Mouse (Mus musculus): ENCODE results near the gene Slc51b. TPM values are rescaled to one million over a fixed set of nuclear protein-coding genes. Genes with fewer than 3 reads are reported as not detected.

Slc51b gene
- polyA plus RNA-seq, 1 experiment from 2014 or later: not detected

DNA sequence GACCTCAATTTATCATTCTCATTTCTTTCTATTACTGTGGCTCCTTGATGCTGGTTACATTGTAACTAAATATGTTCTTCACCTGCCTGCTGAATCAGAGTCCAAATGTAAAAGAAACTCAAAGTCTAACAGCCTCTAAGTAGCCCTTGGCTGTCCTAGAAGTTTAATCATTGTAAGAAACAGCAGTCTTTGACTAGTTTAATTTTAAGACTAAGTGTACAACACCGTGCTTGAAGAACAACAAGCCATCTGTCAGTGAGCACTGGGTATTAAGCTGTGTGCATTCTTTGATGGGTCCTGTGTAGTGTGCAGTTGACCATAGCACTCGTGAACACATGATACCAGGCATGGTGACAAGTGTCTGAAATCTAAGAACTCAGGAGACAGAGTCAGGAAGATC lies 4.8 kb upstream of the Slc51b start:
- H3K27ac ChIP-seq (replicated peaks; ENCODE audit: low read depth, low read length): no peak overlapping the region
- H3K4me3 ChIP-seq (ENCODE audit: low read depth, low read length): no peak overlapping the region
- DNase-seq (ENCODE audit: low spot score): no peak
- no peaks in the 10 kb centered on the region for H3K27me3 ChIP-seq (replicated peaks; ENCODE audit: control insufficient read depth, insufficient read depth, low read length)
- no peak overlapping the region for H3K4me2 ChIP-seq (ENCODE audit: low read depth, low read length)
- H3K36me3 ChIP-seq (ENCODE audit: control insufficient read depth, insufficient read depth, low read length): no peaks in the 10 kb centered on the region
- no peak for ATAC-seq (ENCODE audit: low read depth)
- no peaks in the 10 kb centered on the region for H3K9me3 ChIP-seq (ENCODE audit: control insufficient read depth, low read length)
- no peaks in the 10 kb centered on the region for H3K4me1 ChIP-seq (ENCODE audit: control insufficient read depth, insufficient read depth, low read length)
- H3K9ac ChIP-seq (ENCODE audit: low read depth, low read length): no peak overlapping the region
- 70% methylated on average over 2 of the region's 2 CpGs for WGBS

DNA sequence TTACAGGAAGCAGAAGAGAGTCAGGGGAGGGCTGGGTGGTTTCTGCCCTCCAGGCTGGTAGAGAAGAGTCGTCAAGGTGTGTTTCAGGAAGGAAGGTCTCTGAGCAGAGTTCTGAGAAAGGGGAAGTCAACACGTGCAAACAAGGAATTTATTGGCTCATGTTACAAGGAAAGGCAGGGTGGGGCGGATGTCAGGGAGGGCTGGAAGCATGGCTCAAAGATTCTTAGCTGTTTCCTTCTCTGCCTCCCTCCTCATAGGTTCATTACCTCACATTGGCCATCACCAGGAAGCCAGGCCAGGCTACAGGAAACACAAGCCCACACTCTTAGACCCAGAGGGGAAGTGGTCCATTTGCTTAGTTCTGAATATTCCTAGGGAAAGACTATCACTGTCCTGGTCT lies 1.6 kb upstream of the Slc51b start:
- Histone ChIP-seq H3K9me3 (ENCODE audit: control insufficient read depth, low read length) (no peaks in the 10 kb centered on the region), H3K27me3 (replicated peaks; ENCODE audit: control insufficient read depth, insufficient read depth, low read length) (no peaks in the 10 kb centered on the region), H3K9ac (ENCODE audit: low read depth, low read length) (no peak overlapping the region), H3K27ac (replicated peaks; ENCODE audit: low read depth, low read length) (no peak overlapping the region), H3K36me3 (ENCODE audit: control insufficient read depth, insufficient read depth, low read length) (no peaks in the 10 kb centered on the region), H3K4me2 (ENCODE audit: low read depth, low read length) (no peak overlapping the region), H3K4me3 (ENCODE audit: low read depth, low read length) (no peak overlapping the region), H3K4me1 (ENCODE audit: control insufficient read depth, insufficient read depth, low read length) (no peaks in the 10 kb centered on the region)
- DNase-seq (ENCODE audit: low spot score) (no peak), ATAC-seq (ENCODE audit: low read depth) (no peak)
- WGBS: 28% methylated on average over 3 of the region's 3 CpGs

DNA sequence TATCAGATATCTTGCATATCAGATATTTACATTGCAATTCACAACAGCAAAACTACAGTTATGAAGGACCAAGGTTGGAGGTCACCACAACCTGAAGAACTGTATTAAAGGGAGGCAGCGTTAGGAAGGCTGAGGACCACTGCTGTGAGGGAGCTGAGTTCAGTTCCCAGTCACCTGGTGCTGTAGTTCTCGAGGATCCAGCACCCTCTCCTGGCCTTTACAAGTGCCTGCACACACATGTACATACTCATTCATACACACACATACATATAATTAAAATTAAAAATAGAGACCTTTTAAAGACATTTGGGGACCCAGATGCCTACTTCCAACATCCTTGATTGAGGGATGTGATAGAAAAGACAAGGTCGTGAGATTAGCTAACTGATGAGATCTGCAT lies 3.1 kb downstream of the Slc51b start:
- H3K9ac ChIP-seq (ENCODE audit: low read depth, low read length): no peak overlapping the region
- no peaks in the 10 kb centered on the region for H3K36me3 ChIP-seq (ENCODE audit: control insufficient read depth, insufficient read depth, low read length)
- DNase-seq (ENCODE audit: low spot score) (no peak), ATAC-seq (ENCODE audit: low read depth) (no peak)
- no peaks in the 10 kb centered on the region for H3K27me3 ChIP-seq (replicated peaks; ENCODE audit: control insufficient read depth, insufficient read depth, low read length)
- no peak overlapping the region for H3K27ac ChIP-seq (replicated peaks; ENCODE audit: low read depth, low read length)
- H3K9me3 ChIP-seq (ENCODE audit: control insufficient read depth, low read length): no peaks in the 10 kb centered on the region
- H3K4me2 ChIP-seq (ENCODE audit: low read depth, low read length): no peak overlapping the region
- 75% methylated on average over 3 of the region's 3 CpGs for WGBS
- H3K4me1 ChIP-seq (ENCODE audit: control insufficient read depth, insufficient read depth, low read length): no peaks in the 10 kb centered on the region
- H3K4me3 ChIP-seq (ENCODE audit: low read depth, low read length): no peak overlapping the region

DNA sequence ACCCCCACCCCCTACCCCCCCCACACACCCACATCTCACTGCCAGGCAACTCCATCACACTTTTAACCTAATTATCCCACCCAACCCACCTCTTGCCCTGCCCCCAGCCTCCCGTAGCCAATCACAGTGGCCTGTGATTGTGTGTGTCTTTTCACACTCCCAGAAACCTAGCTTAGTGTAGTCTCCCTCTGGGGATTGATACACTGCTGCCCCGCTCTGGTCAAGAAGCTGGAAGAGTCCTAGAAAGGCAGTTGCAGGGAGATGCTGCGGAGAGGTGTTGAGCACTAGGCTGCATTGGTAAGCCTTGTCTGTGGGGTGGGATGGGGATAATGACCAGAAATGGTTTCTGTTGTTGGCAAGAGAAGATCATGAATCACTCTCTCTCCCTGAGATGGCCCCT lies 5.0 kb downstream of the Slc51b start:
- Histone ChIP-seq H3K4me1 (ENCODE audit: control insufficient read depth, insufficient read depth, low read length) (no peaks in the 10 kb centered on the region), H3K9me3 (ENCODE audit: control insufficient read depth, low read length) (no peaks in the 10 kb centered on the region), H3K36me3 (ENCODE audit: control insufficient read depth, insufficient read depth, low read length) (no peaks in the 10 kb centered on the region), H3K4me3 (ENCODE audit: low read depth, low read length) (no peak overlapping the region), H3K27me3 (replicated peaks; ENCODE audit: control insufficient read depth, insufficient read depth, low read length) (no peaks in the 10 kb centered on the region), H3K9ac (ENCODE audit: low read depth, low read length) (no peak overlapping the region), H3K27ac (replicated peaks; ENCODE audit: low read depth, low read length) (no peak overlapping the region), H3K4me2 (ENCODE audit: low read depth, low read length) (no peak overlapping the region)
- DNase-seq (ENCODE audit: low spot score) (no peak), ATAC-seq (ENCODE audit: low read depth) (no peak)
- WGBS: 44% methylated on average over 3 of the region's 3 CpGs

GRCm38 (mm10) chr9:65411326-65411725 lies 11.4 kb downstream of the Slc51b start:
- ATAC-seq (ENCODE audit: low read depth): no peak
- 62% methylated on average over 3 of the region's 3 CpGs for WGBS
- H3K27ac ChIP-seq (replicated peaks; ENCODE audit: low read depth, low read length): no peak overlapping the region

DNA sequence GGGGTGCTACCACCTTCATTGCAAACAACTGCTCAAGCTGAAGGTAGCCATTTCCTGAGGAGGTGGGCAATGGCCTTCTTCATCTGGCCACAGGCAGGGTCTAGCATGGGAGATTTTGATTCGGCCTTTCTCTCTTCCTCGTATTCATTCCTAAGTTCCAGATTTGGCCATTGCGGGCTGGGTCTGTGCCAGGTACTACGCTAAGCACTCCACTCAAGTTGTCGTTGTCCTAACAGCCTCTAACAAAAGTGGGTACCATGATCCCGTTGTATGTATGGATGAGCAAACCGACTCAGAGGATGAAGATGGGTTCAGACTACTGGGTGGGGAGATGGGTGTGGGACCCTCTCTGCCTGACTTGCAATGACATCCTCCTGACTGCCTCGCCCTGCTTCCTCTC lies 12.4 kb downstream of the Slc51b start:
- ATAC-seq (ENCODE audit: low read depth): no peak
- H3K9ac ChIP-seq (ENCODE audit: low read depth, low read length): no peak overlapping the region
- H3K4me2 ChIP-seq (ENCODE audit: low read depth, low read length): no peak overlapping the region
- no peak overlapping the region for H3K27ac ChIP-seq (replicated peaks; ENCODE audit: low read depth, low read length)
- no peaks in the 10 kb centered on the region for H3K9me3 ChIP-seq (ENCODE audit: control insufficient read depth, low read length)
- H3K4me1 ChIP-seq (ENCODE audit: control insufficient read depth, insufficient read depth, low read length): no peaks in the 10 kb centered on the region
- no peak for DNase-seq (ENCODE audit: low spot score)
- no peak overlapping the region for H3K4me3 ChIP-seq (ENCODE audit: low read depth, low read length)
- no peaks in the 10 kb centered on the region for H3K27me3 ChIP-seq (replicated peaks; ENCODE audit: control insufficient read depth, insufficient read depth, low read length)
- WGBS: 93% methylated on average over 8 of the region's 8 CpGs
- H3K36me3 ChIP-seq (ENCODE audit: control insufficient read depth, insufficient read depth, low read length): no peaks in the 10 kb centered on the region

More at GRCm38 (mm10) chr9:65411326-65411725, 11.4 kb downstream of the Slc51b start:
- no peaks in the 10 kb centered on the region for H3K27me3 ChIP-seq (replicated peaks; ENCODE audit: control insufficient read depth, insufficient read depth, low read length)
- H3K9me3 ChIP-seq (ENCODE audit: control insufficient read depth, low read length): no peaks in the 10 kb centered on the region
- H3K36me3 ChIP-seq (ENCODE audit: control insufficient read depth, insufficient read depth, low read length): no peaks in the 10 kb centered on the region
- DNase-seq (ENCODE audit: low spot score): no peak
- no peak overlapping the region for H3K4me3 ChIP-seq (ENCODE audit: low read depth, low read length)
- no peak overlapping the region for H3K9ac ChIP-seq (ENCODE audit: low read depth, low read length)
- no peak overlapping the region for H3K4me2 ChIP-seq (ENCODE audit: low read depth, low read length)
- no peaks in the 10 kb centered on the region for H3K4me1 ChIP-seq (ENCODE audit: control insufficient read depth, insufficient read depth, low read length)

DNA sequence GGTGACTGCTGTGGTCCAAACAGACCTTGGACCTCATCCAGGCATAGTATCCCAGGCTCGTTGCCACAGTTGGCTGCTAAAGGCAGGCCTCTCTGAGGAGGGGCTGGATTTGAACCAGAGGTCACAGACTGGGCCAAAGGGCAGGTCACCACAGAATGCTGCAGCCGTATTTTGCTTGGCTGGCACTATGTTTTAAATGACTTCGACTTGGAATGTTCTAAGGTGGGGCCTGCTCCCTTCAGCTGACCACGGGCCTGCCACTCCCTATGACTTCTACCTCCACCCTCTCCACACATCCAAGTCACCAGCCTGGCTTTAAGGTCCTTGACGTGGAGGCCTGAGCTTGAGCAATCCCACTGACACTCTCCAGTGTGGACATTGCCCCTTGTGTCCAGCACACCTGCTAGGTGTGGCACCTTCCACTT lies 13.9 kb downstream of the Slc51b start:
- ATAC-seq (ENCODE audit: low read depth): no peak

GRCm38 (mm10) chr9:65407861-65408260 lies 14.9 kb downstream of the Slc51b start:
- no peak overlapping the region for H3K4me2 ChIP-seq (ENCODE audit: low read depth, low read length)
- 54% methylated on average over 3 of the region's 3 CpGs for WGBS
- no peaks in the 10 kb centered on the region for H3K27me3 ChIP-seq (replicated peaks; ENCODE audit: control insufficient read depth, insufficient read depth, low read length)
- no peaks in the 10 kb centered on the region for H3K4me1 ChIP-seq (ENCODE audit: control insufficient read depth, insufficient read depth, low read length)
- no peak for DNase-seq (ENCODE audit: low spot score)
- no peaks in the 10 kb centered on the region for H3K9me3 ChIP-seq (ENCODE audit: control insufficient read depth, low read length)
- no peak for ATAC-seq (ENCODE audit: low read depth)
- H3K4me3 ChIP-seq (ENCODE audit: low read depth, low read length): no peak overlapping the region
- no peak overlapping the region for H3K27ac ChIP-seq (replicated peaks; ENCODE audit: low read depth, low read length)
- no peaks in the 10 kb centered on the region for H3K36me3 ChIP-seq (ENCODE audit: control insufficient read depth, insufficient read depth, low read length)
- H3K9ac ChIP-seq (ENCODE audit: low read depth, low read length): no peak overlapping the region

More for the DNA sequence above, 13.9 kb downstream of the Slc51b start:
- Histone ChIP-seq H3K36me3 (ENCODE audit: control insufficient read depth, insufficient read depth, low read length) (no peaks in the 10 kb centered on the region), H3K27ac (replicated peaks; ENCODE audit: low read depth, low read length) (no peak overlapping the region), H3K27me3 (replicated peaks; ENCODE audit: control insufficient read depth, insufficient read depth, low read length) (no peaks in the 10 kb centered on the region), H3K4me3 (ENCODE audit: low read depth, low read length) (no peak overlapping the region), H3K4me2 (ENCODE audit: low read depth, low read length) (no peak overlapping the region), H3K9ac (ENCODE audit: low read depth, low read length) (no peak overlapping the region), H3K9me3 (ENCODE audit: control insufficient read depth, low read length) (no peaks in the 10 kb centered on the region), H3K4me1 (ENCODE audit: control insufficient read depth, insufficient read depth, low read length) (no peaks in the 10 kb centered on the region)
- WGBS: 64% methylated on average over 4 of the region's 5 CpGs
- DNase-seq (ENCODE audit: low spot score): no peak

- H3K4me2 ChIP-seq (ENCODE audit: low read depth, low read length): no peak overlapping the region
- H3K9ac ChIP-seq (ENCODE audit: low read depth, low read length): no peak overlapping the region
- H3K27me3 ChIP-seq (replicated peaks; ENCODE audit: control insufficient read depth, insufficient read depth, low read length): no peaks in the 10 kb centered on the region
- H3K27ac ChIP-seq (replicated peaks; ENCODE audit: low read depth, low read length): no peak overlapping the region
- 72% methylated on average over 5 of the region's 5 CpGs for WGBS
- no peak for ATAC-seq (ENCODE audit: low read depth)
- no peaks in the 10 kb centered on the region for H3K4me1 ChIP-seq (ENCODE audit: control insufficient read depth, insufficient read depth, low read length)
- no peak overlapping the region for H3K4me3 ChIP-seq (ENCODE audit: low read depth, low read length)
- no peaks in the 10 kb centered on the region for H3K36me3 ChIP-seq (ENCODE audit: control insufficient read depth, insufficient read depth, low read length)
- DNase-seq (ENCODE audit: low spot score): no peak
- H3K9me3 ChIP-seq (ENCODE audit: control insufficient read depth, low read length): no peaks in the 10 kb centered on the region
These were observed 15.4 kb downstream of the Slc51b start for GRCm38 (mm10) chr9:65407327-65407726.
